Mouse (Mus musculus) kidney, adult 8-10 months (tissue): ENCODE results near the gene Gm26897.

Source experiments
- DNase-seq, 2 experiments: peaks; one replicate each; pipeline ENCODE4 v3.0.0; 2022

Gene Gm26897

GRCm38 (mm10) chr5:111754484-111755139 lies 20.9 kb downstream of the Gm26897 start:
- no peak for DNase-seq

- no peak for DNase-seq
These were observed 21.6 kb downstream of the Gm26897 start for GRCm38 (mm10) chr5:111755330-111755729.

- no peak for DNase-seq
These were observed 27.2 kb downstream of the Gm26897 start for GRCm38 (mm10) chr5:111760721-111761480.

GRCm38 (mm10) chr5:111761574-111761973 lies 27.9 kb downstream of the Gm26897 start:
- no peak for DNase-seq

GRCm38 (mm10) chr5:111762085-111762484 lies 28.4 kb downstream of the Gm26897 start:
- DNase-seq, result peak in 1 of 2 experiments; percentile 37

- DNase-seq, result no peak
These were observed 32.1 kb downstream of the Gm26897 start for GRCm38 (mm10) chr5:111765671-111766290.

- DNase-seq, result no peak
These were observed 33.0 kb downstream of the Gm26897 start for GRCm38 (mm10) chr5:111766696-111767095.

GRCm38 (mm10) chr5:111770266-111770665 lies 36.5 kb downstream of the Gm26897 start:
- peak in 1 of 2 experiments; percentile 10 for DNase-seq

- DNase-seq, result no peak
These were observed 38.4 kb downstream of the Gm26897 start for GRCm38 (mm10) chr5:111772127-111772526.

GRCm38 (mm10) chr5:111772591-111773406 lies 39.1 kb downstream of the Gm26897 start:
- no peak for DNase-seq

- no peak for DNase-seq
These were observed 39.6 kb downstream of the Gm26897 start for GRCm38 (mm10) chr5:111773407-111773733.

- DNase-seq, result no peak
These were observed 42.5 kb downstream of the Gm26897 start for GRCm38 (mm10) chr5:111776246-111776645.

- DNase-seq, result no peak
These were observed 44.4 kb downstream of the Gm26897 start for GRCm38 (mm10) chr5:111778093-111778492.

- DNase-seq, result no peak
These were observed 46.2 kb downstream of the Gm26897 start for GRCm38 (mm10) chr5:111779776-111780485.
